Mouse (Mus musculus) neural tube, embryonic 10.5 days (tissue): ENCODE results near the gene AI661453.
"Not testable (repeated sequence)": the region's sequence is repeated elsewhere in the genome, so short reads cannot be mapped to it uniquely, and the experiment has no call there.

ENCODE experiments used
- DNase-seq: peaks from one replicate; pipeline ENCODE4 v3.0.0-alpha.2; 2017; ENCODE audit warnings: low spot score; ENCODE audit errors: extremely low spot score

The AI661453 gene

GRCm38 (mm10) chr17:47501531-47501930 lies 65.1 kb downstream of the AI661453 start:
- DNase-seq, result no peak

DNA sequence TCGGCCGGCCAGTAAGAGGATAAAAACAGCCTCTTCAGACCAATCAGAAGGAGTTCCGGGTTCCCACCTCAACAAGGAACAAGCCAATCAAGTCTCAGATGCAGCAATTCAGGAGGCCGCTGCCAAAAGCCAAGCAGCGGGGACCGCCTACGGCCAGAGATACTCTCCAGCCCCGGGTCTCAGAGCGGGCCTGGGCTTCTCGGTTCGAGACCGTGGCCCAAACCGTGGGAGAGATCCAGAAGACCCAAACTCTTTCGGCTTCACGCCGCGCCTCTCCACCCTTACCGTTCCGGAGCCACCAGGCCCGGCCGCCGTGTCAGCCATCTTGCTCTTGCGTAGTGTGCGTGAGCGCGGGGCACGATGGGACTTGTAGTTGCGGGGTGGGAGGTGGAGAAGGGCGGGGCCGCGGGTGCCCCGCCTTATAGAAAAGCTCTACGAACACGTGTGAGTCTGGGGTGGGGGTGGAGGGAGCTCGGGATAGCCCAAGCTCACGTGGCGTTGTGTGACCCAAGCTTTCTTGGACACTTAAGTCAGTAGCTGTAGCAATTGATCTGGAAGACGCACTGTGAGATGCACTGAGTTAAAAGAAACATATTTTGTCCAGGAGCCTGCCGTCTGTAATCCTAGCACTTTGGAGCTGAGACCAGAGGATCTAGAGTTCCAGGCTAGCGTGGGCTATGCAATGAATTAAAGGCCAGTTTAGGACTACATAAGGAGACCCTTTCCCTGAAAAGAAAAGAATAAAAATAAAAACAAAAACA lies 65.7 kb downstream of the AI661453 start, which contains the start of gene Taf8:
Taf8 (minus strand) TSS at position 347 of the 761 bp plus-strand sequence.
- DNase-seq, result peak; percentile 98

- not testable (repeated sequence) for DNase-seq
Observed at GRCm38 (mm10) chr17:47502707-47503045, 66.3 kb downstream of the AI661453 start.

GRCm38 (mm10) chr17:47503689-47504088 lies 67.3 kb downstream of the AI661453 start:
- DNase-seq, result no peak

- DNase-seq, result no peak
Observed at GRCm38 (mm10) chr17:47504228-47504627, 67.8 kb downstream of the AI661453 start.

DNA sequence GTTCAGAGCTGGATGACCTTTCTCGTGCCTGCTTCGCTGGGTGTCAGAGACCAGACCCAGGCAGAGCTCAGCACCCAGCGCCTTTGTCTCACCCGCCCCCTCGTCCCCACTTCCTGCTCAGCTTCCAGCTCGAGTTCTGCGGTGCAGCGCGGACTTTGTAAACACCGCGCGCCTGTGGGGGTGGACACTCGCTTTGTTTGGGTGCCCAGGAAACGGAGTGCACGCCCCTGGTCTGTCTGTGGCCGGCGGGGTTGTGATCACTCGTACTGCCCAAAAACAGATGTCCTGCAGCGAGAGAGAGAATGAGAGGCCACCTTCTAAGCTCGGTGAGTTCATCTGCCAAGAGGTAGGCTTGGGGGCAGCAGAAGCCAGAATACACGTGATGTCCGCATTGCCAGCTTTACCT lies 68.5 kb downstream of the AI661453 start, which contains the start of gene Ccnd3:
Ccnd3 (plus strand) TSS at position 111 of the 406 bp plus-strand sequence.
- DNase-seq, result peak; percentile 56

DNA sequence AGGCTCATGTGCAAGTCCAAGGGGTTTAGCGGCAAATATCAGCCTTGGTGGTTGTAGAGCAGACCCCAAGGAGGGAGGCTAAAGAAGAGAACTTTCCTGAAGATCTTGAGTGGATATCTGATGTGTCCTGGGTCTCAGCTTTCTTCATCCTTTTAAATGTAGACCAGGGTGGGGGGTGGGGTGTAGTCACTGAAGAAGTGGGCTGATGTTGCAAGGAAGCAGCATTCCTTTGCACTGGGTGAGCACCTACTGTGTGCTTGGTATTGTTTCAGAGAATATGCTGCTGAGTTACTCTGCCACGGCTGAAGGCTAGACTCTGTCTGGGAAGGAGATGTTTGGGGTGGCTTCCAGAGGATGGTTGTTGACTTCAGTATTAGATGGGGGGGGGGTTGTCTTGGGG lies 69.2 kb downstream of the AI661453 start:
- DNase-seq, result no peak

- DNase-seq, result no peak
Observed at GRCm38 (mm10) chr17:47506042-47506441, 69.6 kb downstream of the AI661453 start.

DNA sequence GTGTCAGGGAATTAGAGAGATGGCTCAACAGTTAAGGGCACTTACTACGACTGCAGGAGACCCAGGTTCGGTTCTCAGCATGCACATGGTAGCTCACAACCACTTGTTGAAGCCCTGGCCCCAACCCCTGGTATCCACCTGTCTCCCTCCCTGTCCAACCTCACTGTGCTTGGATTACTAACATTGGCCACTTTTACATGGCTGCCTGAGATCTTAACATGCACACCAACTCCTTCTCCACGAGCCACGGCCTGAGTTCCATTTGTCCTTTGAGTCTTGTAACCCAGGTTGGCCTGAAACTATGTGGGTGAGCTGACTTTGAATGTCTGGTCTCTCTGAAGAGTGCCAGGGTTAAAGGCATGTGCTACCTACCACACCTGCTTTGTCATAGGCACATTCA lies 70.3 kb downstream of the AI661453 start:
- DNase-seq, result no peak

GRCm38 (mm10) chr17:47507523-47507922 lies 71.1 kb downstream of the AI661453 start:
- no peak for DNase-seq

DNA sequence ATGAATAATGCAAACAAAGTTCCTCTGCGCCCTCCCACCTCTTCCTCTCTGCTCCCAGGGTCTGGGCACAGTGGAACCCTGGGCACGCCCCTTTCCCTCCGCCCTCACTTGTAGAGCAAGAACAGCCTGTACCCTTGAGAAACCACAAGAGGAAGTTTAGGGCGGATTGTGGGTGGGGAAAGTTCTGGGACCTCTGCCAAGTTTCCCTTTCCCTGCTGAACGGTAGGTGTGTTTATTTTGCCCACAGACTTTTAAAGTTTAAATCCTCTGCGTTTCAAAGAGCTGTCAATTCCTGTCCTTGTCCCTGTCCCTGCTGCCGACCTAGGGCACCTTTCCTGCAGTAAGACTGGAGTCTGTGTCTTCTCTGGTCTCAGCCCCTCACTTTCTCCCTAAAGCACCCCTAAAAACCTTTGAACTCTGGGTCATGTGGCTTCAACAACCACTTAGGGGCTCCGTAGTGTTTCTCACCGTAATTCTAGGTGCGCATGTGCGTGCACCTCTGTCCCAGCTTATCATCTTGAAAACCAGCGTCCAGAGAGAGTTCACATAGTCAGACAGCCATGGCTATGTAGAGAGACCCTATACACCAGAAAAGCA lies 71.7 kb downstream of the AI661453 start:
- DNase-seq, result no peak

DNA sequence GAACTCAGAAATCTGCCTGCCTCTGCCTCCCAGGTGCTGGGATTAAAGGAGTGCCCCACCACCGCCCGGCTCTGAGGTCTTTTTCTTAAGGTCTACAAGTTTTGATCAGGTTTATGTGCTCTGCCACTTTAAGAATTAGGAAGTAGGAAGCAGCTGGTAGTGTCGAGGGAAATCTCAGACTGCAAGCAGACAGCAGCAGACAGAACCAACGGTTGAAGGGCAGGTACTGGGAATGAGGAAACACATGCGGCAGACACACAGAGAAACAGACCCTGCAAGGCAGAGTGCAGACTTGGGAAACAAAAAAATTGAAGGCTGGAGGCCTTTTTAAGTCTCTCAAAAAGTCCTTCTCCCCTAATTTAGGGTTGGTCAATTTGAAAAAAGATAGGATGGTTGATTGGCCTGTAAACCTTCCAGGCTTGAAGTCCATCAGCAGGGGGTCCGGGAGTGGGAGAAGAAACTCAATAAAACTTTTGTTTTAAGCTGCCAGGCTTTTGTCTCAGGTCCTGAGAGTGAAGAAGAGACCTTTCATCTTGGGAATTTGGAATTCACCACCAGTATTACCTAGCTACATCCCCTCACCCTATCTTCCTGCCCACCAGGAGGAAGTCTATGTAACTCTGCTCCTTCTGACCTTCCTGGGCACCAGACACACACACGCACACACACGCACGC lies 72.8 kb downstream of the AI661453 start:
- no peak for DNase-seq

- peak; percentile 97 for DNase-seq
Observed at GRCm38 (mm10) chr17:47511111-47512020, 75.0 kb downstream of the AI661453 start.

DNA sequence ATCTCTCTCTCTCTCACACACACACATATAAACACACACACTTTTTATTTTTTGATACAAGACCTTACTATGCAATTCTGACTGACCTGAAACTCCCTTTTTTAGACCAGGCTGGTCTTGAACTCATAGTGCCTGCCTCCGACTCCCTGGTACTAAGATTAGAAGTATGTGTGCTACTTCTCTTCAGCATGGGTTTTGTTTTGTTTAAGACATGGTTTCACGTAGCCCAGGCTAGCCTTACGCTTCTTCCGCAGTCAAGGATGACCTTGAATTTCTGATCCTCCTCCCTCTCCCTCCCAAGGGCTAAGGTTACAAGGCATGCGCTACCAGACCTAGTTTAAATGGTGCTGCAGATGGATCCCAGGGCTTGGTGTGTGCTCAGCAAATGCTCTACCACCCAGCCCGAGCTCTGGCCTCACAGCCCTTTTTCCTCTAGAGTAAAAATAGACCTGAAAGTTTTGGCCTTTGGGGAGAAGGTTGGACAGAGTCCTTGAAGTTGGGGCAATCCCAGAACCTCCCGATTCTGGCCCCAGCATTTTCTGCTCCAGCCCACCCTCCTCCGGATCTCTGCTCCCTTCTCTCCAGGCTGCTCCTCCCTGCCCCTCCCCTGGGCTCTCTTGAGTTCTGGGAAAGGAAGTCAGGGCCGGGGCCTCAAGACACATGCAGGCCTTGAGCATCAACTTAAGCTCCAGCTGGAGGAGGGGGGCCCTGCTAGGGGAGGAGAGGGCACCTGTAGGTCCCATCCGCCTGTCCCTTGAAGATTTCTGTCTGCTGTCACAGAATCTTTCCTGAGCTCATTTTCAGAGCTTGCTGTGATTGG lies 76.8 kb downstream of the AI661453 start:
- DNase-seq, result no peak

GRCm38 (mm10) chr17:47515180-47515844 lies 78.9 kb downstream of the AI661453 start:
- DNase-seq, result no peak

DNA sequence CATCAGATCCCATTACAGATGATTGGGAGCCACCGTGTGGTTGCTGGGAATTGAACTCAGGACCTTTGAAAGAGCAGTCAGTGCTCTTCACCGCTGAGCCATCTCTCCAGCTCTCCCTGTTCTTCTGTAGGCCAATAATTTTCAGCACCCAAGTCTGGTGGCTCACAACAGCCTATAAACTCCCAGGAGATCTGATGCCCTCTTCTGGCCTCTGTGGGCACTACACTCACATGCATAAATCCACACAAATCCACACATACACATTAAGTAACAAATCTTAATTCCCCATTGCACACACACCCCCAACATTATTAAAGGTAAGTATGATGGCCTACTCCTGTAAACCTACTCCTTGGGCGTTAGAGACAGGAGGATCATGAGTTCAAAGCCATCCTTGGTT lies 79.8 kb downstream of the AI661453 start:
- no peak for DNase-seq

GRCm38 (mm10) chr17:47518205-47518604 lies 81.8 kb downstream of the AI661453 start:
- DNase-seq, result no peak
